Mouse (Mus musculus): ENCODE results near the gene Ccdc63. TPM values are rescaled to one million over a fixed set of nuclear protein-coding genes. Genes with fewer than 3 reads are reported as not detected.
A peak's percentile ranks its signal among the peaks of the same experiment; 100 is the strongest.

Gene Ccdc63
- total RNA-seq, 1 experiment from 2014 or later: 0.48 TPM

GRCm38 (mm10) chr5:122132167-122133049 lies 8.2 kb downstream of the Ccdc63 start:
- ATAC-seq (replicated peaks; ENCODE audit: insufficient number of reproducible peaks, low FRiP score, low TSS enrichment, poor library complexity, severe bottlenecking): no peak

- peak; percentile 74 for ATAC-seq (replicated peaks; ENCODE audit: insufficient number of reproducible peaks, low FRiP score, low TSS enrichment, poor library complexity, severe bottlenecking)
Measured at GRCm38 (mm10) chr5:122131076-122132051, 9.3 kb downstream of the Ccdc63 start.

GRCm38 (mm10) chr5:122130341-122130998 lies 10.2 kb downstream of the Ccdc63 start:
- ATAC-seq (replicated peaks; ENCODE audit: insufficient number of reproducible peaks, low FRiP score, low TSS enrichment, poor library complexity, severe bottlenecking): no peak

- ATAC-seq (replicated peaks; ENCODE audit: insufficient number of reproducible peaks, low FRiP score, low TSS enrichment, poor library complexity, severe bottlenecking): no peak
Measured at GRCm38 (mm10) chr5:122129068-122129655, 11.5 kb downstream of the Ccdc63 start.

GRCm38 (mm10) chr5:122125211-122125760 lies 15.3 kb downstream of the Ccdc63 start:
- no peak for ATAC-seq (replicated peaks; ENCODE audit: insufficient number of reproducible peaks, low FRiP score, low TSS enrichment, poor library complexity, severe bottlenecking)

GRCm38 (mm10) chr5:122116243-122116642 lies 24.4 kb downstream of the Ccdc63 start:
- ATAC-seq (replicated peaks; ENCODE audit: insufficient number of reproducible peaks, low FRiP score, low TSS enrichment, poor library complexity, severe bottlenecking): no peak

- ATAC-seq (replicated peaks; ENCODE audit: insufficient number of reproducible peaks, low FRiP score, low TSS enrichment, poor library complexity, severe bottlenecking): no peak
Measured at GRCm38 (mm10) chr5:122115266-122115763, 25.3 kb downstream of the Ccdc63 start.

- ATAC-seq (replicated peaks; ENCODE audit: insufficient number of reproducible peaks, low FRiP score, low TSS enrichment, poor library complexity, severe bottlenecking): peak; percentile 71
Measured at GRCm38 (mm10) chr5:122114176-122114575, 26.4 kb downstream of the Ccdc63 start.

- no peak for ATAC-seq (replicated peaks; ENCODE audit: insufficient number of reproducible peaks, low FRiP score, low TSS enrichment, poor library complexity, severe bottlenecking)
Measured at GRCm38 (mm10) chr5:122113450-122113849, 27.2 kb downstream of the Ccdc63 start.

GRCm38 (mm10) chr5:122111933-122112248 lies 28.7 kb downstream of the Ccdc63 start:
- ATAC-seq (replicated peaks; ENCODE audit: insufficient number of reproducible peaks, low FRiP score, low TSS enrichment, poor library complexity, severe bottlenecking): no peak

- ATAC-seq (replicated peaks; ENCODE audit: insufficient number of reproducible peaks, low FRiP score, low TSS enrichment, poor library complexity, severe bottlenecking): no peak
Measured at GRCm38 (mm10) chr5:122111091-122111932, 29.3 kb downstream of the Ccdc63 start.

GRCm38 (mm10) chr5:122110625-122111024 lies 30.0 kb downstream of the Ccdc63 start:
- no peak for ATAC-seq (replicated peaks; ENCODE audit: insufficient number of reproducible peaks, low FRiP score, low TSS enrichment, poor library complexity, severe bottlenecking)

GRCm38 (mm10) chr5:122109325-122110060 lies 31.1 kb downstream of the Ccdc63 start:
- no peak for ATAC-seq (replicated peaks; ENCODE audit: insufficient number of reproducible peaks, low FRiP score, low TSS enrichment, poor library complexity, severe bottlenecking)

GRCm38 (mm10) chr5:122108104-122108503 lies 32.5 kb downstream of the Ccdc63 start:
- no peak for ATAC-seq (replicated peaks; ENCODE audit: insufficient number of reproducible peaks, low FRiP score, low TSS enrichment, poor library complexity, severe bottlenecking)

GRCm38 (mm10) chr5:122106212-122106611 lies 34.4 kb downstream of the Ccdc63 start:
- ATAC-seq (replicated peaks; ENCODE audit: insufficient number of reproducible peaks, low FRiP score, low TSS enrichment, poor library complexity, severe bottlenecking): no peak

GRCm38 (mm10) chr5:122104981-122105380 lies 35.6 kb downstream of the Ccdc63 start:
- ATAC-seq (replicated peaks; ENCODE audit: insufficient number of reproducible peaks, low FRiP score, low TSS enrichment, poor library complexity, severe bottlenecking): no peak

- ATAC-seq (replicated peaks; ENCODE audit: insufficient number of reproducible peaks, low FRiP score, low TSS enrichment, poor library complexity, severe bottlenecking): no peak; the same call in 1 of the 2 replicates
Measured at GRCm38 (mm10) chr5:122104201-122104600, 36.4 kb downstream of the Ccdc63 start.
